Mouse (Mus musculus) ES-E14 (cell line): ENCODE measurements around the gene Fundc1. TPM values are rescaled to one million over a fixed set of nuclear protein-coding genes. Genes with fewer than 3 reads are reported as not detected.

Source experiments
- DNase-seq: peaks from one replicate; pipeline ENCODE4 v3.0.0-alpha.2; 2013; ENCODE audit warnings: low read depth, low spot score
- H3K27ac ChIP-seq: 2 replicates; pipeline ENCODE4 v1.5.1; 2012; ENCODE audit warnings: low read depth, mild to moderate bottlenecking, low read length, moderate library complexity, mixed read lengths; ENCODE audit not compliant: poor library complexity, insufficient read depth, severe bottlenecking
- H3K36me3 ChIP-seq: 2 replicates; pipeline ENCODE4 v1.6.1; 2012; ENCODE audit warnings: mild to moderate bottlenecking, low read length, moderate library complexity, mixed read lengths; ENCODE audit not compliant: control insufficient read depth, poor library complexity, insufficient read depth, severe bottlenecking
- H3K4me1 ChIP-seq, 2 experiments: fragments of 150-350 bp in 1 of 2; sonication (generic) in 1 of 2; 2 replicates each; pipeline ENCODE4 v1.6.1; 2012; ENCODE audit warnings: low read length in 2 of 2, mild to moderate bottlenecking in 1 of 2, mixed read lengths in 1 of 2; ENCODE audit not compliant: control insufficient read depth in 2 of 2, insufficient read depth in 2 of 2, poor library complexity in 1 of 2
- H3K4me3 ChIP-seq, 2 experiments: fragments of 150-350 bp in 1 of 2; sonication (generic) in 1 of 2; 2 replicates each; pipeline ENCODE4 v1.5.1; 2012; ENCODE audit warnings: low read length in 2 of 2, low read depth in 1 of 2, mild to moderate bottlenecking in 1 of 2, mixed read lengths in 1 of 2; ENCODE audit not compliant: insufficient read depth in 1 of 2, poor library complexity in 1 of 2, severe bottlenecking in 1 of 2
- H3K9ac ChIP-seq: 2 replicates; pipeline ENCODE4 v1.6.1; 2012; ENCODE audit warnings: low read depth, mild to moderate bottlenecking, low read length, mixed read lengths; ENCODE audit not compliant: poor library complexity, insufficient read depth, severe bottlenecking
- H3K9me3 ChIP-seq: fragments of 150-350 bp; sonication (generic); 2 replicates; pipeline ENCODE4 v1.6.1; 2012; ENCODE audit warnings: low read depth, mild to moderate bottlenecking, low read length; ENCODE audit not compliant: control insufficient read depth, insufficient read depth
- CHD2 ChIP-seq: IDR thresholded peaks from 2 replicates; pipeline ENCODE4 v1.6.1; 2014; ENCODE audit warnings: mild to moderate bottlenecking, low read depth, low read length, inconsistent platforms
- HCFC1 ChIP-seq: IDR thresholded peaks from 2 replicates; pipeline ENCODE4 v1.6.1; 2012; ENCODE audit warnings: low read length, inconsistent platforms, borderline replicate concordance; ENCODE audit not compliant: insufficient read depth
- MAFK ChIP-seq: IDR thresholded peaks from 2 replicates; pipeline ENCODE4 v1.6.1; 2014; ENCODE audit warnings: mild to moderate bottlenecking, low read depth, low read length, inconsistent platforms; ENCODE audit not compliant: insufficient read depth
- ZC3H11A ChIP-seq: IDR thresholded peaks from 2 replicates; pipeline ENCODE4 v1.6.1; 2012; ENCODE audit warnings: low read depth, mild to moderate bottlenecking, inconsistent platforms, low read length, borderline replicate concordance
- ZNF384 ChIP-seq: IDR thresholded peaks from 2 replicates; pipeline ENCODE4 v1.6.1; 2012; ENCODE audit warnings: low read depth, low read length, inconsistent platforms
- in situ Hi-C, 2 experiments: fragments of 600-800 bp; cut with MboI; formaldehyde crosslinking; loops; one replicate each; pipeline ENCODE4 v1.15.1; 2025; ENCODE audit warnings: low sequenced_read_pairs in 2 of 2, inconsistent platforms in 1 of 2; ENCODE audit not compliant: unreplicated experiment in 2 of 2
- total RNA-seq: library from RNA; depleted of rRNA; stranded (reverse); fragments of 300-350 nt; gene quantifications from 2 replicates; pipeline ENCODE4 v1.2.3, GENCODE M21; 2012

The Fundc1 gene
- total RNA-seq, 1 experiment: 8.8 TPM

- Histone ChIP-seq H3K27ac (no peak overlapping the region), H3K9ac (no peak overlapping the region), H3K9me3 (no peaks in the 10 kb centered on the region), H3K4me1 (no peaks in the 10 kb centered on the region), H3K36me3 (no peaks in the 10 kb centered on the region), H3K4me3 (no peak overlapping the region)
- no peak for DNase-seq
- in situ Hi-C loops: no loop called here
- no peak for TF ChIP-seq CHD2
- no peak for TF ChIP-seq MAFK
Observed at GRCm38 (mm10) chrX:17593331-17593730, 21.2 kb upstream of the Fundc1 start.

GRCm38 (mm10) chrX:17590745-17591144 lies 18.6 kb upstream of the Fundc1 start:
- in situ Hi-C loops: no loop called here
- Histone ChIP-seq H3K4me3 (no peak overlapping the region), H3K4me1 (no peaks in the 10 kb centered on the region), H3K27ac (no peak overlapping the region), H3K36me3 (no peaks in the 10 kb centered on the region), H3K9me3 (no peaks in the 10 kb centered on the region), H3K9ac (no peak overlapping the region)
- TF ChIP-seq CHD2: no peak
- no peak for TF ChIP-seq MAFK
- TF ChIP-seq ZC3H11A: no peak
- TF ChIP-seq HCFC1: no peak
- TF ChIP-seq ZNF384: no peak
- DNase-seq: no peak

GRCm38 (mm10) chrX:17571271-17571620 lies 879 bp downstream of the Fundc1 start:
- Histone ChIP-seq H3K4me3 (peak overlapping the region; percentile 71 to 82), H3K4me1 (no peaks in the 10 kb centered on the region), H3K36me3 (no peaks in the 10 kb centered on the region), H3K9me3 (no peaks in the 10 kb centered on the region), H3K9ac (0 out of 2 replicates have a peak overlapping the region, but pooled peaks have one; percentile 79), H3K27ac (no peak overlapping the region; the same call in 1 of the 2 replicates)
- no peak for DNase-seq
- TF ChIP-seq ZNF384 (no peak), MAFK (no peak), ZC3H11A (no peak), HCFC1 (no peak), CHD2 (no peak)
- in situ Hi-C loops: no loop called here

- Histone ChIP-seq H3K36me3 (no peaks in the 10 kb centered on the region), H3K27ac (no peak overlapping the region), H3K4me1 (no peaks in the 10 kb centered on the region), H3K4me3 (no peak overlapping the region), H3K9ac (no peak overlapping the region), H3K9me3 (no peaks in the 10 kb centered on the region)
- no peak for DNase-seq
- TF ChIP-seq MAFK: no peak
- no peak for TF ChIP-seq HCFC1
- no peak for TF ChIP-seq ZC3H11A
- TF ChIP-seq CHD2: no peak
- no peak for TF ChIP-seq ZNF384
- in situ Hi-C loops: no loop called here
Observed at GRCm38 (mm10) chrX:17568670-17569069, 3.5 kb downstream of the Fundc1 start.

GRCm38 (mm10) chrX:17565743-17566142 lies 6.4 kb downstream of the Fundc1 start:
- Histone ChIP-seq H3K4me3 (no peak overlapping the region), H3K27ac (no peak overlapping the region), H3K36me3 (no peaks in the 10 kb centered on the region), H3K9ac (no peak overlapping the region), H3K4me1 (no peaks in the 10 kb centered on the region), H3K9me3 (no peaks in the 10 kb centered on the region)
- in situ Hi-C loops: no loop called here
- no peak for TF ChIP-seq HCFC1
- no peak for TF ChIP-seq MAFK
- TF ChIP-seq ZNF384: no peak
- no peak for TF ChIP-seq ZC3H11A
- no peak for TF ChIP-seq CHD2
- DNase-seq: no peak
